Mouse (Mus musculus) cortical plate, adult 2 months (tissue): ENCODE data around the gene Bco1. TPM values are rescaled to one million over a fixed set of nuclear protein-coding genes. Genes with fewer than 3 reads are reported as not detected.

Experiments
- H3K27ac ChIP-seq: fragments of 200-500 bp; 2 replicates; pipeline ENCODE4 v1.5.1; 2012; ENCODE audit warnings: low read length, control low read depth, inconsistent platforms; ENCODE audit not compliant: insufficient read depth
- H3K4me1 ChIP-seq: fragments of 200-500 bp; 2 replicates; pipeline ENCODE4 v1.6.1; 2011; ENCODE audit warnings: low read length; ENCODE audit not compliant: control insufficient read depth, insufficient read depth
- H3K4me3 ChIP-seq: fragments of 200-500 bp; 2 replicates; pipeline ENCODE4 v1.5.1; 2011; ENCODE audit warnings: mild to moderate bottlenecking, low read length, control low read depth; ENCODE audit not compliant: insufficient read depth
- CTCF ChIP-seq: fragments of 200-500 bp; IDR thresholded peaks from 2 replicates; pipeline ENCODE4 v1.5.1; 2011; ENCODE audit warnings: mild to moderate bottlenecking, control low read depth, low read length; ENCODE audit not compliant: insufficient read depth; ENCODE audit errors: extremely low read depth
- POLR2A ChIP-seq: fragments of 200-500 bp; IDR thresholded peaks from 2 replicates; pipeline ENCODE4 v1.6.1; 2011; ENCODE audit warnings: mild to moderate bottlenecking, low read length, control low read depth; ENCODE audit not compliant: insufficient read depth; ENCODE audit errors: extremely low read depth
- polyA plus RNA-seq: library from polyadenylated mRNA; depleted of rRNA; stranded (reverse); fragments of >200 nt; gene quantifications from 2 replicates; pipeline ENCODE4 v1.2.3, GENCODE M21; 2012

Bco1 gene
- polyA plus RNA-seq, 1 experiment, result not detected

DNA sequence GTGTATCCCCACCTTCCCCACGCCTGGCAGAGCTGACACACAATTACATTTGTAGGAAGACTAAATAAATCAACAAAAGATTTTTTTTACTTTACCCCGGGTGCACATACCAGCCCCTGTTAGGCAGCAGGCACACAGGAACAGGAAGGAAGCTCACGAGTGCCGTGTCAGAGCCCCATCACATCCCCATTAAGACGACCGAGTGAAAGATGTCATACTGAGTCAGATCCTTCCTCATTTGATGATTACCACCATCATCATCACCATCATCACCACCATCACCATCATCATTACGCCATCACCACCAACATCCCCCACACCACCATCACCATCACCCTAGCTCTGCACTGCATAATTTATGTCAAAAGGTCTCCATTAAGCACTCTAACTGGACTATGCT lies 28.7 kb upstream of the Bco1 start:
- H3K4me1 ChIP-seq, result no peaks in the 10 kb centered on the region; the same call in 1 of the 2 replicates
- no peak for TF ChIP-seq CTCF
- no peak for TF ChIP-seq POLR2A
- H3K27ac ChIP-seq, result no peak overlapping the region
- no peak overlapping the region for H3K4me3 ChIP-seq

DNA sequence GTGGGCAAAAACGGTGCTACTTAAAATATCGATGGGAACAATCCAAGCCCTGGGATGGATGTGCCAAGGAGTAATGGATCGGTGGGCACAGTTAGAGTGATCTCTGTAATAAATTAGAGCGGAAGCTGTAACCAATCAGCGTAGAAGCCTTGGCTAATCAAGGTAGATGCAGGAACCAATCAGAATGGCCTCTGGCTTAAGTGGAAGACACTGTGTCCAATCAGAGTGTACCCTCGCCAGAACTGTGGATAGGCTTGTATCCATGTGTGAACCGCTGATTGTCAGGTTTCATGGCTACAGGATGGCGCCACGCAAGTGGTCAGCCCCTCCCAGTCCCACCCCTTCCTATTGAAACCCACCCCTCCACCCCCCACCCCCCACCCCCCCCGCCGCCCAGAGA lies 28.3 kb upstream of the Bco1 start:
- H3K27ac ChIP-seq, result no peak overlapping the region
- TF ChIP-seq CTCF, result no peak
- H3K4me3 ChIP-seq, result no peak overlapping the region
- no peaks in the 10 kb centered on the region; the same call in 1 of the 2 replicates for H3K4me1 ChIP-seq

DNA sequence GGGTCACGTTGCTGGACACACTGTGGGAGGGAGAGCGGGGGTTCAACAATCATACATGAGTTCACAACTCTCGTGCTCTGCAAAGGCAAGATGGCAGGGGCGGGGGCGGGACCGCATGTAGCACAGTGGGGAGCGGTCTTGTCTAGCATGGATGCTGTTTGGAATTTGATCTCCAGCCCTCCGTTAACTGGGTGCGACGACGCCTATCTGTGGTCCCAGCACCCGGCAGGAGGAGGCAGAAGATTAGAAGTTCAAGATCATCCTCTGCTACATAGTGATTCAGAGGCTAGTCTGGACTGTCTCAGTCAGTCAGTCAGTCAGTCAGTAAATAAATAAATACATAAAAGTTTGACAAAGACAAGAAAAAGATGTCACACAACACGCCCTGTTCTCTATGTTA lies 27.4 kb upstream of the Bco1 start:
- Histone ChIP-seq H3K4me1 (no peaks in the 10 kb centered on the region; the same call in 1 of the 2 replicates), H3K27ac (no peak overlapping the region), H3K4me3 (no peak overlapping the region)
- TF ChIP-seq POLR2A (no peak), CTCF (no peak)

DNA sequence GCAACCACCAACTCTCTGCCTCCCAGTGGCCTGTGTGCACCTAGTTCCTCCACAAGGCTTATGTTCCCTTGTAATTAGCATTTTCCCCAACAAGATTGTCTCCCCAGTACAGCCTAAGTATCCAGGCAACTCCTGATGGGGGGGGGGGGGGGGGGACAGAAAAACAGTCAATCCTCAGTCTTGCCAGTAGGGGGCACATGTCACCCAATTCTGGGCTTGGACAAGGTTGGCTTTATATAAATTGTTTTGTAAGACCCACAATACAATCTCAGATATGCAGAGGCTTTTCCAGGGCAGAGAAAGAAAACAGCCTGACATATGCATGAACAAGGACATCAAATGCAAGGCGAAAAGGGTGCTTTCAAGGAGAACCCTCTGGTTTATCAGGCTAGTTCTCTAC lies 25.9 kb upstream of the Bco1 start:
- TF ChIP-seq POLR2A (no peak), CTCF (peak; percentile 39; the same call in 1 of the 2 replicates)
- Histone ChIP-seq H3K4me3 (no peak overlapping the region), H3K4me1 (no peaks in the 10 kb centered on the region; the same call in 1 of the 2 replicates), H3K27ac (no peak overlapping the region)

DNA sequence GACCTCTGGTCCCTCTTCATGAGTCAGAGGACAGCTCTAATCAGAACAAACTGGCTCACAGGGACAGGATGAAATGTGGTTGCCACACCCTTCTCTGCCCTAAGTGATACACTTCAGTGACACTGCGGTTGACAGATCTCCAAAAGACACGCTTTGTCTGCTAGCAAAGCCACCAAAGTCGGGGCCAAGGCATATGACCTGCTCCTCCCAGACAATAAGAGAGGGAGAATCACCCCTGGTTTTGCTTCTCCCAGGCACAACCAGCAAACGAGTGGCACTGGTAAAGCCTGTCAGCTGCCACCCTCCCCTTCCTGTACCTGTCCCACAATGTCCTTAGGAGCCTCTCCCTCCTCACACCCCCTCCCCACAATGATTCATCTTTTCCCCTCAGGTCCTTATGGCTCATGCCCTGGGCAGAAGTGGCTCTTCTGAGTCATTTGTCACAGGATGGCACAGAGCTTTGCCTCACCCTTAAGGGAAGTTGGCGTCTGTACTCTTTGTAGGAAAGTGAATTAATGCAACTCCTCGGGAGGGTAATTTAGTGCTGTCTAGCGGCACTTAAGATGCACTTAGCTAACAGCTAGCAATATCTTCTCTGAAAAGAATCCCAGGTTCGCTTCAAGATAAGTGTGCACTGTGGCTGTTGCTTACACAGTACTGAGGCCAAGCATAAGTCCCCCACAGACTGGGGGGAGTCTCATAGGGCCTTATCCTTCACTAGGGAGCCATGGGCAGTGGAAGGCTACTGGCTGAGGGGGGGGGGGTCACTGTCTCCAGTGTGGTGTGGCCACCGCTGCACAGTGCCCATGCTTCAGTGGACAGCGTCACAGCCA lies 21.1 kb upstream of the Bco1 start:
- H3K4me3 ChIP-seq, result no peak overlapping the region

DNA sequence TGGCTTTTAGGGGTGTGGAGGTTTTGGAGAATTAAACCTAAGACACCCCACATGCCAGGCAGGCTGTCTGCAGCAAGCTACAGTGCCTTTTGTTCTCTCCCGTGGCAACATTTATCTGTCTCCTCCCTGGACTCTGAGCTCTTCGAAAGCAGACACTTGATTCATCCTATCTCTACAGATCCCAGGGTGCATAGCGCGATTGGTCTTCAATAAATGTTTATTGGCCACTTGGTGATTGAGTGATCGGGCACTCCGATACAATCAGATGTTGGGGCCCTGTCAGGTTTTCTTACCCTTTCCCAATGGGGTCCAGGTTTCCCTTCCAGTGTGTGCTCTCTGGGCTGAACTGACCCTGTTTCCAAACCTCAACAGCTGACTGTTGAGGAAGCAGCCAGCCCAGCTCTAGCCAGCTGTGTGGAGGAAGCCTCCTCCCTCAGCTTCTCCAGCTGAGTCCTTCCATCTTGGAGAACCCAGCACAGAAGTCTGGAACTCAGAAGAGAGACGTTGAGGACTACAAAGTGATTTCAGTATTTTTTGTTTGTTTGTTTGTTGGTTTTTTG lies 17.2 kb upstream of the Bco1 start:
- Histone ChIP-seq H3K27ac (no peak overlapping the region), H3K4me3 (no peak overlapping the region), H3K4me1 (no peaks in the 10 kb centered on the region)
- TF ChIP-seq POLR2A, result no peak

More for the DNA sequence above, 21.1 kb upstream of the Bco1 start:
- H3K4me1 ChIP-seq, result no peaks in the 10 kb centered on the region; the same call in 1 of the 2 replicates
- H3K27ac ChIP-seq, result no peak overlapping the region
- no peak for TF ChIP-seq POLR2A

DNA sequence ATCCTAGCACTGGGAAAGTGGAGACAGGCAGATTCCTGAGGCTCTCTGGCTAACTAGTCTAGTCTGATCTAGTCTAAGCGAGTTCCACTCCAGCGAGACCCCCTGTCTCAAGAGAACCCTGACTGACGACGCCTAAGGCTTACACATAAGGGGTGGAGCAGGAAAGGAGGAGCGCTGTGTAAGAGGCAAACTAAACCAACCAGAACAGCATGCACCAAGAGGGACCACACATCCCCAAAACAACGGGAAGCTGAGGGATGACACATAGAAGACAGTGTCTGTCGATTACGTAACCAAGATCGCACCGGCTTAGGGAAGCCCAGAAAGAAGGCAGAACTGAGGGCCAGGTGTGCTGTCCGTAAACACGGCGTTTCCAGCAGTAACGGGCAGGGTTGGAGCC lies 16.0 kb upstream of the Bco1 start:
- H3K27ac ChIP-seq, result no peak overlapping the region
- H3K4me3 ChIP-seq, result no peak overlapping the region
- TF ChIP-seq POLR2A (no peak), CTCF (no peak)
- H3K4me1 ChIP-seq, result no peaks in the 10 kb centered on the region

DNA sequence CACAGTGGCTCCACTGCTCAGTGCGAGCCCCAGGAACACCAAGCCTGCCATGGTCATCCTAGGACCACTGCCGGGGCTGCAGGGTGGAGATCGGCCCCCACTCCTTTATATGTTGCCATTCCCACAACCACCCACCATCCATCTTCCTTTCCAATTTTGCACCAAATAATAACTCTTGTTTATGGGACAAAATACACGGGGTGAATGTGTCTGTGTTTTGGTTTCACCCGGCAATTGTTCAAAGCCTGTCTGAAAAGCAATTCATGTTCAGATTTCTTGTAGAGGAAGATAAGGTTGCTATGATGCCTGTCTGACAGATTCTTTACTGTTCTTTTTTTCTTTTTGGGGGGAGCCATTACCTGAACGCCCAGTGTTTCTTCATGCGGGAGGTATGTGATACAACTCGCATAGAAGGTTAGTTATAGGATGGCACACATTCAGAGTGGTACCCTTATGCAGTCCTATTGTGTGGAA lies 13.2 kb upstream of the Bco1 start, which contains the start of gene Pkd1l2:
Pkd1l2 (minus strand) TSS at position 51 of the 474 bp plus-strand sequence.
- no peak for TF ChIP-seq POLR2A
- H3K4me1 ChIP-seq, result no peaks in the 10 kb centered on the region
- H3K4me3 ChIP-seq, result no peak within 1 kb of the TSS
- no peak within 1 kb of the TSS for H3K27ac ChIP-seq

DNA sequence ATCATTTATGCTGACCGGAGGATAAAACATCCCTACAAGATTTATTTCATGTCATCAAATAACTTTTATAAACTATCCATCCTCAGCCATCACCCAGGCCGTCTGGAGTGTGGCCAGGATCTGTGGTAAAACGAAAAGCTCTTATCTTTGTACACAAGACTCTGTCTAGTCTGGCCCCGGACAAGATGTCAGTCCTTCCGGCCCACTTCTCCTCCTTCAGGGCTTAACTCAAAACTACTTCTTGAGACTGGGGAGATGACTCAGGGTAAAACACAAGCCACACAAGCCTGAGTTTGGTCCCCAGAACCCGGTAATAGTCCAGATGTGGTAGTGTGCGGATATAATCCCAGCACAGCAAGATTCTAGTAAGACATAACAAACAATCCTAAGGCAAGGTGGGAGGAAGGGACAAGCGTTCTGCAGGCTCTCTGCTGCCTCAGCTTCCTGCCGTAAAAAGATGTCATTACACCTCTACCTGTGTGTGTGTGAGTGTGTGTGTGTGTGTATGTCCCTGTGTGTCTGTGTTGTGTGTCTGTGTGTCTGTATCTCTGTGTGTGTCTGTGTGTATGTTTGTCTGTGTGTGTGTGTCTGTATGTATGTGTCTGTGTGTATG lies 12.6 kb upstream of the Bco1 start:
- no peaks in the 10 kb centered on the region for H3K4me1 ChIP-seq
- TF ChIP-seq CTCF (no peak), POLR2A (no peak)
- no peak overlapping the region for H3K27ac ChIP-seq
- H3K4me3 ChIP-seq, result no peak overlapping the region

DNA sequence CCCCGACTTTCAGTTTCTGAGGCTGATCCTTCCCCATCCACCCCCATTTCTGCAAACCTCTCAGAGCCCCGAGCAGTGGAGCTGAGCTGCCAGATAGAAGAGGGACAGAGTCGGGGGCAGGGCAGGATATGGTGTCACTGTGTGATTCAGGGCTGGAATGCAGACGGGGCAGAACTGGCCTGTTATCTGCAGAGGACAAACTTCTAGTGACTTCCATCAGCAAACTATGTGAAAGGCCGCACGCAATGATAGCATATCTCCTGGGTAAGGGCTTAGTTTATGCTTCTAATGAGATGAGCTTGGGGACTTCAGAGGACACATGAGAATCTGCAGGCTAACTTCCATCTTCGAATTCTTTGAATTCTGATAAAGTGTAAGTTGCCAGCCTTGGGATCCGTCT lies 10.1 kb upstream of the Bco1 start:
- no peak overlapping the region for H3K27ac ChIP-seq
- no peak for TF ChIP-seq CTCF
- no peak for TF ChIP-seq POLR2A
- H3K4me3 ChIP-seq, result no peak overlapping the region
- H3K4me1 ChIP-seq, result no peaks in the 10 kb centered on the region
